Mouse (Mus musculus) yolk sac, embryonic 10.5 days (tissue): Measurements from ENCODE around the gene Cyp2c40.
"Not testable (repeated sequence)": the region's sequence is repeated elsewhere in the genome, so short reads cannot be mapped to it uniquely, and the experiment has no call there.

Experiments used
- DNase-seq: peaks from one replicate; pipeline ENCODE4 v3.0.0-alpha.2; 2017; ENCODE audit warnings: low spot score

The Cyp2c40 gene

DNA sequence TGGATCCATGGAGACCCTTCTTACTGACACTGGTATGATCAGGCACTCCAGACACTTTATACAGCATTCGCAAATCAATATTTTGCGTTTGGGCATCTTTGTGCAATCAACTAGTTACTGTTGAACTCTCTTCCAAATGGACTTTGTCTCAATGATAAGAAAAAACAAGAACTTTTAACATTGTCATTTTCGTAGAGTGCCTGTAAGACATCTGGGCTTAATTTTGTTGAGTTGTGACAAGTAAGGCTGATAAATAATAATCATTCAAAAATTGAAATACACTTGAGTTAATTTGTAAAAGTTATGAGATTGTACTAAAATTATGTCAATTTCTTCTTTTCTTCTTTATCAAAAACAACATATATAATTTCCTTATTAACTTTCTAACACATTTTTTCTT lies at the start of gene Cyp2c40:
Cyp2c40 (minus strand) TSS at position 101 of the 400 bp plus-strand sequence.
- DNase-seq = not testable (repeated sequence)

DNA sequence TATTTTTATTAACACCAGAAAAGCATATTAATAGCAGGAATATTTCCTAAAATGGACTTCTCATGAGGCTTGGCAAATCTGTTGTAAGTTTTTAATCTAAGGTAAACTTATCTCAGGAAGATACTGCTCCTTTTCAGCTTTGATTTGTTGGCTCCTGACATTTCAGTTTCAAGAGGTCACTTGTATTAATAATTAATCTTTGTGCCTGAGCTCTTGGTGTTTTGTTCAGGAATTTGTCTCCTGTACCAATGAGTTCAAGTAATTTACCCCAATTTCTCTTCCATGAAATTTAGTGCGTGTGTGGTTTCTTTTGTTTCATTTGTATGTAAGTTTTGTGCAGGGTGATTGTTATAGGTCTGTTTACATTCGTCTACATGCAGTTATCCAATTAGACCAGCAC lies 8.3 kb upstream of the Cyp2c40 start:
- not testable (repeated sequence) for DNase-seq

DNA sequence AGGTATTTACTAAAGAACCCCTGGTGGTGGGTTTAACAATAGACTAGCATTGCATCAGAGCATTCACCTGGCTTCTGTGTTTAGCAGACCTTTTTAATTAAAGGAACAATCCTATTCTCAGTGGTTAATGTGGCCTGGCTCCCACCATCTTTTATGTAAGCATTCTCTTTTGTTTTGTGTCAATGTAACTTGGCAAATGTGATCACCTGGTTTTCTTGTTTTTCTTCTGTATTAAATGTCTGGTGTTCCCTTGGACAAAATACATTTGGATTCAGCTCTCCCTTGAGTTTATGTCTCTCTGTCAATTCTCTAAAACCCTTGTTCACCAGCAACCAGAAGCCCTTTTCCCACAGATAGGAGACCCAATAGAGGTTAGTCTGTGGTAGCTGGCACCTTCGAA lies 3.8 kb upstream of the Cyp2c40 start:
- DNase-seq = not testable (repeated sequence)

DNA sequence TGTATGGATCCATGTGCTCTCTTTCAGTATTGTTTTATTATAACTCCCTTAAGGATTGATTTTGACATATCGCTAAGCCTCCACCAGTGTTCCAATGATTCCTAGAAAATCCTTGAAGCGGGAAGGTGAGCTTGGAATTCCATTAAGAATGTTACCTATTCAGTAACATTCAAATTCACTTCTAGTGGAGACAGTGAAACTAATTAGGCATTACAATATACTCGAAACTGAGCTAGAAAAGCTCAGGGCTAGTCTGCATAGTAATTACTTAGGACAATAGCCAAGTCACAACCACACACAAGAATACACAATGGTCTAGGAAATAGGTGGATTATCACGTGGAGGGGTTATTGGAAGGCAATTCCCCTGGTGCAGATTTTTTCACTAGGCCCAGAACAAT lies 3.4 kb upstream of the Cyp2c40 start:
- not testable (repeated sequence) for DNase-seq

DNA sequence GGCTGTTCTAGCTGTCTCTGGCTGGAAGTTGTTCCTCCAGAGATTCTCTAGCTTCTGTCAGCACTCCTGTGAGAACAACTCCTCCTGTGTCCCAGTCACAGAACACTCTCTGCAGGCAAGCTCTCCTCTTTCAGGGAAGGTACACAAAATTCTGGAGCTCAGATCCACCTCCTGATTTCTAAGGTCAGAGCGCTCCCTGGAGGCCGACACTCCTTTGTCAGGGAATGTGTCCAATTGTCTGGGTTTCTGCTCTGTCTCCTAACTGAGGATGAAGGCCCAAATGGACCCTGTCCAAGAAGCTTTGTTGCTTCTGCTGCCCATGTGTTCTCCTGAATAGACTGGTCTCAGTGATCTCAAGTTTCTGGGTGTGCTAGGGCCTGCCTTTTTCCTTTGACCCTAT lies 27.2 kb downstream of the Cyp2c40 start:
- not testable (repeated sequence) for DNase-seq

DNA sequence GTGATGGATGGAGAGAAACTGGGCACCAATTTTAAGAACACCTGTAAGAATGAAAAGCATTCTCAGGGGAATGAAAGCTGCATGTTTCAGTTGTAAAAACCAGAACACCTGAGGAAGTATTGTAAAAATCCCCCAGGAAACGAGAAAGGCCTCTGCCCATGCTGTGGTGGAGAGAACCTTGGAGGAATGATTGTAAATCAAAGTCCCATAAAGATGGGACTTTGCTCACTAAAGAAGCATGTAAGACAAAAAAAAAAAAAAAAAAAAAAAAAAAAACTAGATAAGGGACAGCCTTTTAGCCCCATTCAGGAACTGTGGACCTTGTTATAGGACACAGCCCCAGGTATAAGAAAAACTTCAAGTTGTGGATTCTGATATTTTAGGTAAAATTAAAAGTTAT lies 67.3 kb downstream of the Cyp2c40 start:
- no peak for DNase-seq

DNA sequence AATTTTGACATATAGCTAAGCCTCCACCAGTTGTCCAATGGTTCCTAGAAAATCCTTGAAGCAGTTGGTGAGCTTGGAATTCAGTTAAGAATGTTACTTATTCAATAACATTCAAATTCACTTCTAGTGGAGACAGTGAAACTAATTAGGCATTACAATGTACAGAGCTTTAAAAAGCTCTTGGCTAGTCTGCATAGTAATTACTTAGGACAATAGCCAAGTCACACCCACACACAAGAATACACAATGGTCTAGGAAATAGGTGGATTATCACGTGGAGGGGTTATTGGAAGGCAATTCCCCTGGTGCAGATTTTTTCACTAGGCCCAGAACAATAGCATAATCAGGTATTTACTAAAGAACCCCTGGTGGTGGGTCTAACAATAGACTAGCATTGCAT lies 68.3 kb downstream of the Cyp2c40 start:
- not testable (repeated sequence) for DNase-seq

DNA sequence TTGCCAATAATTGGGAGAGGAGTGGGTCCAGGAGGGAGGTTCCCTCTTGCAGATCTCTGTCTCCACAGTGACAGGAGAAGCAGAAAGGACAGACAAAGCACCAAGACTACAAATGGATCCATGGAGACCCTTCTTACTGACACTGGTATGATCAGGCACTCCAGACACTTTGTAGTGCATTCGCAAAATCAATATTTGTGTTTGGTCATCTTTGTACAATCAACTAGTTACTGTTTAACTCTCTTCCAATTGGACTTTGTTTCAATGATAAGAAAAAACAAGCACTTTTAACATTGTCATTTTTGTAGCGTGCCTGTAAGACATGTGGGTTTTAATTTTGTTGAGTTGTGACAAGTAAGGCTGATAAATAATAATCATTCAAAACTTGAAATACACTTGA lies 71.7 kb downstream of the Cyp2c40 start, which contains the start of gene Cyp2c68:
Cyp2c68 (minus strand) TSS at position 135 of the 400 bp plus-strand sequence.
- no peak for DNase-seq
